Mouse (Mus musculus): ENCODE measurements around the gene Sytl2.

GRCm38 (mm10) chr7:90372804-90373203, 70.8 kb downstream of the Sytl2 start:
- TF ChIP-seq CTCF (IDR thresholded peaks at IDR 0.05; ENCODE audit: low read depth, low read length) (no peak), POLR2AphosphoS5 (IDR thresholded peaks at IDR 0.05; ENCODE audit: insufficient replicate concordance, low read depth, low read length) (no peak)
